Mouse (Mus musculus) cerebellum, adult 2 months (tissue): ENCODE data around the gene Cep55.

Experiments used
- CTCF ChIP-seq: fragments of 200-500 bp; IDR thresholded peaks from 2 replicates; pipeline ENCODE4 v1.5.1; 2011; ENCODE audit warnings: low read depth, mild to moderate bottlenecking, control low read depth, low read length, moderate library complexity, borderline replicate concordance; ENCODE audit not compliant: insufficient read depth
- POLR2A ChIP-seq: fragments of 200-500 bp; IDR thresholded peaks from 2 replicates; pipeline ENCODE4 v1.6.1; 2011; ENCODE audit warnings: low read length, control low read depth, borderline replicate concordance; ENCODE audit not compliant: insufficient read depth

DNA sequence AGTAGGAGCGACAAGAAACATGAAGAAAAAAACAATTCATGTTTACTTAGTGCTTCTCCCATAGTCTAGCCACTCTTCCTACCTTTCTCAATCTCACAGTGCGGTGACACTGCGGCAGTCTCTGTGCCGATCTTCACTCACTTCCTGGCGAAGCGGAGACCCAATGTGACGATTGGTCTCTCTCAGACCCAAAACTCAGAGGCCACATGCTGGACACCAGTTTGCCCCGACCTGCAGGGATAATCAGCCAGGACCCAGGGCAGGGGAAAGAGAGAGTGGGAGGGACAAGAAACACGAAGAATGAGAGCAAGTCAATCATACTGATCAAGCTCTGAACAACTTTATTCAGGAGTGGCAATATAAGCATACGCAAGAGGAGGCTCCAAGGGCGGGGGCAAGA, 20.2 kb downstream of the Cep55 start:
- TF ChIP-seq CTCF (no peak), POLR2A (no peak)
